Mouse (Mus musculus): ENCODE measurements around the gene Mettl25.

The Mettl25 gene

GRCm38 (mm10) chr10:105840928-105841888 is at the start of gene Mettl25, which contains the start of gene Ccdc59:
TSS of gene Mettl25 (minus strand) at chr10:105841380.
TSS of gene Ccdc59 (plus strand) at chr10:105841067.
- in situ Hi-C loops (cut with MboI; ENCODE audit: low sequenced_read_pairs), result no loop called here

GRCm38 (mm10) chr10:105867312-105867711 is 26.1 kb upstream of the Mettl25 start:
- in situ Hi-C loops (cut with MboI; ENCODE audit: low sequenced_read_pairs), result loop anchor here (10.0 kb wide), 1 partner anchor 717 kb away; no protein-coding TSS in a partner anchor

- in situ Hi-C loops (cut with MboI; ENCODE audit: low sequenced_read_pairs), result no loop called here
Measured at GRCm38 (mm10) chr10:105851136-105851535, 10.0 kb upstream of the Mettl25 start.

GRCm38 (mm10) chr10:105850286-105850685 is 9.1 kb upstream of the Mettl25 start:
- in situ Hi-C loops (cut with MboI; ENCODE audit: low sequenced_read_pairs), result no loop called here

GRCm38 (mm10) chr10:105842574-105842973 is 1.4 kb upstream of the Mettl25 start:
- in situ Hi-C loops (cut with MboI; ENCODE audit: low sequenced_read_pairs), result no loop called here

GRCm38 (mm10) chr10:105834627-105835228 is 6.5 kb downstream of the Mettl25 start:
- in situ Hi-C loops (cut with MboI; ENCODE audit: low sequenced_read_pairs), result no loop called here

- in situ Hi-C loops (cut with MboI; ENCODE audit: low sequenced_read_pairs), result no loop called here
Measured at GRCm38 (mm10) chr10:105806259-105807010, 34.7 kb downstream of the Mettl25 start.

GRCm38 (mm10) chr10:105803461-105803860 is 37.7 kb downstream of the Mettl25 start:
- in situ Hi-C loops (cut with MboI; ENCODE audit: low sequenced_read_pairs), result no loop called here

- in situ Hi-C loops (cut with MboI; ENCODE audit: low sequenced_read_pairs), result no loop called here
Measured at GRCm38 (mm10) chr10:105802132-105802531, 39.0 kb downstream of the Mettl25 start.

- in situ Hi-C loops (cut with MboI; ENCODE audit: low sequenced_read_pairs), result no loop called here
Measured at GRCm38 (mm10) chr10:105801147-105801546, 40.0 kb downstream of the Mettl25 start.

GRCm38 (mm10) chr10:105797250-105797924 is 43.8 kb downstream of the Mettl25 start:
- in situ Hi-C loops (cut with MboI; ENCODE audit: low sequenced_read_pairs), result no loop called here

GRCm38 (mm10) chr10:105793776-105794552 is 47.2 kb downstream of the Mettl25 start:
- in situ Hi-C loops (cut with MboI; ENCODE audit: low sequenced_read_pairs), result no loop called here

GRCm38 (mm10) chr10:105788744-105789486 is 52.3 kb downstream of the Mettl25 start:
- in situ Hi-C loops (cut with MboI; ENCODE audit: low sequenced_read_pairs), result no loop called here

GRCm38 (mm10) chr10:105783766-105784165 is 57.4 kb downstream of the Mettl25 start:
- in situ Hi-C loops (cut with MboI; ENCODE audit: low sequenced_read_pairs), result no loop called here

- in situ Hi-C loops (cut with MboI; ENCODE audit: low sequenced_read_pairs), result no loop called here
Measured at GRCm38 (mm10) chr10:105774382-105774781, 66.8 kb downstream of the Mettl25 start.

GRCm38 (mm10) chr10:105772821-105773302 is 68.3 kb downstream of the Mettl25 start:
- in situ Hi-C loops (cut with MboI; ENCODE audit: low sequenced_read_pairs), result no loop called here

GRCm38 (mm10) chr10:105763959-105764358 is 77.2 kb downstream of the Mettl25 start:
- in situ Hi-C loops (cut with MboI; ENCODE audit: low sequenced_read_pairs), result no loop called here

- in situ Hi-C loops (cut with MboI; ENCODE audit: low sequenced_read_pairs), result no loop called here
Measured at GRCm38 (mm10) chr10:105760460-105760859, 80.7 kb downstream of the Mettl25 start.

- in situ Hi-C loops (cut with MboI; ENCODE audit: low sequenced_read_pairs), result no loop called here
Measured at GRCm38 (mm10) chr10:105760046-105760445, 81.1 kb downstream of the Mettl25 start.
